Mouse (Mus musculus) heart, adult 18-20 months (tissue): ENCODE measurements around the gene Ttll12. TPM values are rescaled to one million over a fixed set of nuclear protein-coding genes. Genes with fewer than 3 reads are reported as not detected.
A peak's percentile ranks its signal among the peaks of the same experiment; 100 is the strongest.

Experiments
- DNase-seq, 2 experiments: peaks; one replicate each; pipeline ENCODE4 v3.0.0; 2021 to 2022; ENCODE audit warnings: mixed read lengths in 1 of 2
- total RNA-seq, 2 experiments: library from RNA; stranded (reverse); gene quantifications; 2 replicates each; pipeline ENCODE4 v1.2.3; 2021

Ttll12 gene
- total RNA-seq, 2 experiments from 2014 or later = 6.0 TPM

GRCm38 (mm10) chr15:83593702-83594512 lies 1.1 kb downstream of the Ttll12 start:
- no peak for DNase-seq

- DNase-seq = no peak
These were observed 1.8 kb downstream of the Ttll12 start for GRCm38 (mm10) chr15:83593189-83593585.

- DNase-seq = no peak
These were observed 2.4 kb downstream of the Ttll12 start for GRCm38 (mm10) chr15:83592260-83593188.

- DNase-seq = no peak
These were observed 3.2 kb downstream of the Ttll12 start for GRCm38 (mm10) chr15:83591758-83592157.

- DNase-seq = no peak
These were observed 4.1 kb downstream of the Ttll12 start for GRCm38 (mm10) chr15:83590841-83591240.

GRCm38 (mm10) chr15:83584741-83585220 lies 10.2 kb downstream of the Ttll12 start:
- DNase-seq = no peak

- DNase-seq = peak; percentile 54 to 71
These were observed 11.4 kb downstream of the Ttll12 start for GRCm38 (mm10) chr15:83583419-83584156.

- DNase-seq = no peak
These were observed 12.0 kb downstream of the Ttll12 start for GRCm38 (mm10) chr15:83582931-83583330.

- DNase-seq = no peak
These were observed 18.3 kb downstream of the Ttll12 start for GRCm38 (mm10) chr15:83576651-83577050.

- DNase-seq = no peak
These were observed 19.4 kb downstream of the Ttll12 start for GRCm38 (mm10) chr15:83575543-83575942.

GRCm38 (mm10) chr15:83574731-83575351 lies 20.1 kb downstream of the Ttll12 start:
- no peak for DNase-seq

GRCm38 (mm10) chr15:83573606-83574005 lies 21.4 kb downstream of the Ttll12 start:
- DNase-seq = no peak

- no peak for DNase-seq
These were observed 22.8 kb downstream of the Ttll12 start for GRCm38 (mm10) chr15:83572132-83572531.

- no peak for DNase-seq
These were observed 23.3 kb downstream of the Ttll12 start for GRCm38 (mm10) chr15:83571636-83572035.

GRCm38 (mm10) chr15:83570641-83571040 lies 24.3 kb downstream of the Ttll12 start:
- DNase-seq = no peak

GRCm38 (mm10) chr15:83569682-83570081 lies 25.3 kb downstream of the Ttll12 start:
- DNase-seq = no peak

- DNase-seq = no peak
These were observed 26.4 kb downstream of the Ttll12 start for GRCm38 (mm10) chr15:83568544-83568943.

GRCm38 (mm10) chr15:83567728-83568127 lies 27.2 kb downstream of the Ttll12 start:
- DNase-seq = no peak

GRCm38 (mm10) chr15:83566006-83566405 lies 29.0 kb downstream of the Ttll12 start:
- no peak for DNase-seq

- peak; percentile 55 to 74 for DNase-seq
These were observed 29.5 kb downstream of the Ttll12 start for GRCm38 (mm10) chr15:83565434-83565833.

- peak; percentile 78 to 80 for DNase-seq
These were observed 30.9 kb downstream of the Ttll12 start for GRCm38 (mm10) chr15:83563857-83564651.
